Mouse (Mus musculus) forebrain, embryonic 14.5 days (tissue): ENCODE results near the gene Asb9. TPM values are rescaled to one million over a fixed set of nuclear protein-coding genes. Genes with fewer than 3 reads are reported as not detected.

Source experiments
- ATAC-seq: fragments of 200-750 bp; cut with Nextera tagmentation; 2 replicates; pipeline ENCODE4 v1.8.0; 2017; ENCODE audit warnings: mild to moderate bottlenecking, moderate library complexity
- DNase-seq: peaks from one replicate; pipeline ENCODE4 v3.0.0-alpha.2; 2015; ENCODE audit warnings: low spot score
- H3K27ac ChIP-seq: fragments of 300-500 bp; sonication (generic); 2 replicates; pipeline ENCODE4 v1.5.1; 2014; ENCODE audit warnings: low read depth, mild to moderate bottlenecking, control low read depth, low read length, moderate library complexity
- H3K27me3 ChIP-seq: fragments of 300-500 bp; sonication (generic); replicated peaks from 2 replicates; pipeline ENCODE4 v1.6.1; 2014; ENCODE audit warnings: low read length, control low read depth, mixed read lengths; ENCODE audit not compliant: control insufficient read depth, insufficient read depth
- H3K36me3 ChIP-seq: fragments of 300-500 bp; sonication (generic); 2 replicates; pipeline ENCODE4 v1.6.1; 2014; ENCODE audit warnings: low read length, control low read depth; ENCODE audit not compliant: control insufficient read depth, insufficient read depth
- H3K4me1 ChIP-seq: fragments of 300-500 bp; sonication (generic); 2 replicates; pipeline ENCODE4 v1.6.1; 2014; ENCODE audit warnings: antibody characterized with exemption, low read length, control low read depth; ENCODE audit not compliant: control insufficient read depth, insufficient read depth
- H3K4me2 ChIP-seq: fragments of 300-500 bp; sonication (generic); 2 replicates; pipeline ENCODE4 v1.6.1; 2014; ENCODE audit warnings: mild to moderate bottlenecking, control low read depth, low read length
- H3K4me3 ChIP-seq: fragments of 300-500 bp; sonication (generic); 2 replicates; pipeline ENCODE4 v1.5.1; 2014; ENCODE audit warnings: low read depth, low read length, control low read depth
- H3K9ac ChIP-seq: fragments of 300-500 bp; sonication (generic); 2 replicates; pipeline ENCODE4 v1.6.1; 2014; ENCODE audit warnings: mild to moderate bottlenecking, low read length, control low read depth, moderate library complexity
- H3K9me3 ChIP-seq: fragments of 300-500 bp; sonication (generic); replicated peaks from 2 replicates; pipeline ENCODE4 v1.6.1; 2016; ENCODE audit warnings: low read length, control low read depth, mixed read lengths; ENCODE audit not compliant: control insufficient read depth
- WGBS: fragments of 180-500 bp; shearing (Covaris S2); extraction: QIAGEN DNeasy Blood & Tissue Kit; methylation state at CpG from one replicate; pipeline ENCODE4 v1.1.7; 2014; 5-methylcytosine and 5-hydroxymethylcytosine counted together
- polyA plus RNA-seq: library from polyadenylated mRNA; unstranded; fragments of >200 nt; fragmentation: Nextera tagmentation; extraction: Ambion mirVana; gene quantifications from 2 replicates; pipeline ENCODE4 v1.2.1, GENCODE M21; 2014

The Asb9 gene
- polyA plus RNA-seq, 1 experiment from 2014 or later, result not detected

GRCm38 (mm10) chrX:164570195-164570594, 64.1 kb downstream of the Asb9 start:
- 67% methylated on average over 1 of the region's 1 CpGs for WGBS
- no peaks in the 10 kb centered on the region for H3K27me3 ChIP-seq
- no peak overlapping the region for H3K9ac ChIP-seq
- peak; percentile 60 for DNase-seq
- no peak overlapping the region for H3K27ac ChIP-seq
- H3K4me3 ChIP-seq, result no peak overlapping the region
- no peaks in the 10 kb centered on the region for H3K9me3 ChIP-seq
- H3K36me3 ChIP-seq, result no peaks in the 10 kb centered on the region
- no peak overlapping the region for H3K4me2 ChIP-seq
- H3K4me1 ChIP-seq, result no peaks in the 10 kb centered on the region
- ATAC-seq, result peak; percentile 37; the same call in 1 of the 2 replicates

- Histone ChIP-seq H3K4me2 (no peak overlapping the region), H3K4me1 (no peaks in the 10 kb centered on the region), H3K9me3 (no peaks in the 10 kb centered on the region), H3K27me3 (no peaks in the 10 kb centered on the region), H3K36me3 (no peaks in the 10 kb centered on the region), H3K9ac (no peak overlapping the region), H3K4me3 (no peak overlapping the region), H3K27ac (no peak overlapping the region)
- ATAC-seq, result peak; percentile 26; the same call in 1 of the 2 replicates
- 56% methylated on average over 2 of the region's 3 CpGs for WGBS
- DNase-seq, result peak; percentile 14
Observed at GRCm38 (mm10) chrX:164576967-164577366, 70.8 kb downstream of the Asb9 start.

Other genes with a start within 250 kb of the Asb9 start
- gene Bmx, start 248.1 kb upstream of the Asb9 start, polyA plus RNA-seq, result 0.22 and 0.27 TPM in 2 replicates
- 3.9 and 4.3 TPM in 2 replicates for gene Pir, start 237.0 kb upstream of the Asb9 start, polyA plus RNA-seq
- 0.67 and 1.1 TPM in 2 replicates for gene Vegfd, start 132.9 kb upstream of the Asb9 start, polyA plus RNA-seq
- 7.6 and 7.7 TPM in 2 replicates for gene Piga, start 86.5 kb upstream of the Asb9 start, polyA plus RNA-seq
- gene Asb11, start 69.3 kb upstream of the Asb9 start, polyA plus RNA-seq, result 0.12 TPM in 1 of 2 replicates, not detected in the other